Mouse (Mus musculus) E14TG2a.4 (cell line): ENCODE measurements around the gene Ogfod1.

Experiments
- CTCF ChIP-seq: conservative IDR thresholded peaks from 2 replicates; pipeline ENCODE4 v1.5.1; 2014; ENCODE audit warnings: low read length
- NANOG ChIP-seq: IDR thresholded peaks from 2 replicates; pipeline ENCODE4 v1.6.1; 2014; ENCODE audit warnings: borderline replicate concordance, low read length, mixed read lengths
- POU5F1 ChIP-seq: IDR thresholded peaks from 2 replicates; pipeline ENCODE4 v1.6.1; 2014; ENCODE audit warnings: low read length, borderline replicate concordance

DNA sequence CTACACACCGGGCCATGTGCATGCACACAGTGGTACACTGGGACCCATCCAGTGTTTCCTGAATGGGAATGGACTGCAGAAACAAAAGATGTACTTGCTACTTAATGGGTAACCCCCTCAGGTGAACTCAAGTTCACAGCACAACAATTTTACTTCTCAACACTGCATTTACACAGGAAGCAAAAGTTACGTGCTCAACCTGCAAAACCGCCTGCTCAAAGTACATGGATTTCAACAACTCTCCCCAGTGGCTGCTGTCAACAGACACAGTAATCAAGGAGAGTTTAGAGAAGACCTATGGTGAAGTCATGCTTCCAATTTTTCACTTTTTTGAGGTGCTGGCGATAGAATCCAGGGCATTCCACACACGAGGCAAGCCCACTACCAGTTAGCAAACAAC is 1.8 kb upstream of the Ogfod1 start:
- TF ChIP-seq CTCF (no peak), POU5F1 (no peak), NANOG (no peak)
